Mouse (Mus musculus): Measurements from ENCODE around the gene Foxq1. TPM values are rescaled to one million over a fixed set of nuclear protein-coding genes. Genes with fewer than 3 reads are reported as not detected.

Gene Foxq1
- total RNA-seq, 2 experiments from 2014 or later: 0.76 to 1.6 TPM

GRCm38 (mm10) chr13:31567617-31568294 is 11.8 kb downstream of the Foxq1 start:
- no peak for DNase-seq (ENCODE audit: low spot score in 2 of 2)

- no peak for DNase-seq (ENCODE audit: low spot score in 2 of 2)
Observed at GRCm38 (mm10) chr13:31572806-31573508, 17.0 kb downstream of the Foxq1 start.

GRCm38 (mm10) chr13:31574627-31575026 is 18.7 kb downstream of the Foxq1 start:
- no peak for DNase-seq (ENCODE audit: low spot score in 2 of 2)

GRCm38 (mm10) chr13:31576696-31577095 is 20.8 kb downstream of the Foxq1 start:
- DNase-seq (ENCODE audit: low spot score in 2 of 2): no peak

- DNase-seq (ENCODE audit: low spot score in 2 of 2): no peak
Observed at GRCm38 (mm10) chr13:31577576-31577975, 21.6 kb downstream of the Foxq1 start.

- DNase-seq (ENCODE audit: low spot score in 2 of 2): no peak
Observed at GRCm38 (mm10) chr13:31578389-31578788, 22.5 kb downstream of the Foxq1 start.

- no peak for DNase-seq (ENCODE audit: low spot score in 2 of 2)
Observed at GRCm38 (mm10) chr13:31579866-31580265, 23.9 kb downstream of the Foxq1 start.

- DNase-seq (ENCODE audit: low spot score in 2 of 2): no peak
Observed at GRCm38 (mm10) chr13:31587341-31587740, 31.4 kb downstream of the Foxq1 start.

GRCm38 (mm10) chr13:31599576-31599975 is 43.6 kb downstream of the Foxq1 start:
- no peak for DNase-seq (ENCODE audit: low spot score in 2 of 2)

- no peak for DNase-seq (ENCODE audit: low spot score in 2 of 2)
Observed at GRCm38 (mm10) chr13:31603964-31604363, 48.0 kb downstream of the Foxq1 start.

Other genes starting within 250 kb of the Foxq1 start
- under 1 TPM; 0.11 to 0.28 TPM for gene A530084C06Rik, start 3.2 kb downstream of the Foxq1 start, total RNA-seq (2021)
- under 1 TPM; 0.11 TPM for gene Foxf2, start 69.7 kb downstream of the Foxq1 start, total RNA-seq (2021)